Mouse (Mus musculus) thymus, adult 2 months (tissue): ENCODE results near the gene Cpxm2.

Experiments
- CTCF ChIP-seq: fragments of 200-500 bp; IDR thresholded peaks from 2 replicates; pipeline ENCODE4 v1.5.1; 2012; ENCODE audit warnings: mild to moderate bottlenecking, control low read depth, low read length, moderate library complexity, borderline replicate concordance; ENCODE audit not compliant: control insufficient read depth, poor library complexity, insufficient read depth; ENCODE audit errors: extremely low read depth
- POLR2A ChIP-seq: fragments of 200-500 bp; IDR thresholded peaks from 2 replicates; pipeline ENCODE4 v1.6.1; 2012; ENCODE audit warnings: mild to moderate bottlenecking, low read length, control low read depth, moderate library complexity; ENCODE audit not compliant: control insufficient read depth, poor library complexity, insufficient read depth; ENCODE audit errors: extremely low read depth

- no peak for TF ChIP-seq CTCF
- no peak for TF ChIP-seq POLR2A
These were observed 39.1 kb upstream of the Cpxm2 start for GRCm38 (mm10) chr7:132193606-132194005.
